Mouse (Mus musculus): Measurements from ENCODE around the gene Ncf1.
A peak's percentile ranks its signal among the peaks of the same experiment; 100 is the strongest.

Ncf1 gene

GRCm38 (mm10) chr5:134206721-134207120 is 22.7 kb downstream of the Ncf1 start:
- DNase-seq = no peak

GRCm38 (mm10) chr5:134193664-134194063 is 35.8 kb downstream of the Ncf1 start:
- DNase-seq = no peak

- no peak for DNase-seq
Observed at GRCm38 (mm10) chr5:134188571-134188970, 40.9 kb downstream of the Ncf1 start.

- DNase-seq = peak; percentile 44
Observed at GRCm38 (mm10) chr5:134186961-134187731, 42.3 kb downstream of the Ncf1 start.

GRCm38 (mm10) chr5:134186059-134186458 is 43.4 kb downstream of the Ncf1 start:
- DNase-seq = no peak

- DNase-seq = peak; percentile 98
Observed at GRCm38 (mm10) chr5:134183880-134184808, 45.3 kb downstream of the Ncf1 start, which contains the start of gene Gtf2ird2. Gtf2ird2 (plus strand) TSS chr5:134184019.

GRCm38 (mm10) chr5:134183162-134183561 is 46.3 kb downstream of the Ncf1 start:
- DNase-seq = peak; percentile 13

GRCm38 (mm10) chr5:134182735-134183134 is 46.7 kb downstream of the Ncf1 start:
- DNase-seq = no peak

GRCm38 (mm10) chr5:134182172-134182571 is 47.3 kb downstream of the Ncf1 start:
- DNase-seq = no peak

GRCm38 (mm10) chr5:134179871-134180270 is 49.6 kb downstream of the Ncf1 start:
- peak; percentile 88 for DNase-seq

- DNase-seq = no peak
Observed at GRCm38 (mm10) chr5:134178536-134178935, 50.9 kb downstream of the Ncf1 start.

GRCm38 (mm10) chr5:134176169-134176881 is 53.1 kb downstream of the Ncf1 start, which contains the start of gene Rcc1l:
Rcc1l (minus strand) TSS chr5:134176774.
- peak; percentile 94 for DNase-seq

GRCm38 (mm10) chr5:134175696-134176095 is 53.7 kb downstream of the Ncf1 start:
- peak; percentile 32 for DNase-seq

- peak; percentile 55 for DNase-seq
Observed at GRCm38 (mm10) chr5:134173206-134173605, 56.2 kb downstream of the Ncf1 start.

- no peak for DNase-seq
Observed at GRCm38 (mm10) chr5:134170167-134170566, 59.3 kb downstream of the Ncf1 start.

All from embryo, embryonic 11 days (tissue).